Mouse (Mus musculus) hindbrain, embryonic 14.5 days (tissue): ENCODE results near the gene Ceacam20. TPM values are rescaled to one million over a fixed set of nuclear protein-coding genes. Genes with fewer than 3 reads are reported as not detected.

Source experiments
- ATAC-seq: fragments of 200-750 bp; cut with Nextera tagmentation; 2 replicates; pipeline ENCODE4 v1.8.0; 2017; ENCODE audit warnings: moderate number of reproducible peaks, mild to moderate bottlenecking, moderate TSS enrichment, moderate library complexity; ENCODE audit not compliant: low FRiP score
- DNase-seq: peaks from one replicate; pipeline ENCODE4 v3.0.0-alpha.2; 2015; ENCODE audit warnings: low spot score
- H3K27ac ChIP-seq: fragments of 300-500 bp; sonication (generic); 2 replicates; pipeline ENCODE4 v1.5.1; 2014; ENCODE audit warnings: mild to moderate bottlenecking, moderate library complexity
- H3K27me3 ChIP-seq: fragments of 300-500 bp; sonication (generic); 2 replicates; pipeline ENCODE4 v1.6.1; 2014; ENCODE audit warnings: mild to moderate bottlenecking, low read length, mixed read lengths; ENCODE audit not compliant: control insufficient read depth, insufficient read depth
- H3K36me3 ChIP-seq: fragments of 300-500 bp; sonication (generic); replicated peaks from 2 replicates; pipeline ENCODE4 v1.6.1; 2014; ENCODE audit not compliant: control insufficient read depth, insufficient read depth
- H3K4me1 ChIP-seq: fragments of 300-500 bp; sonication (generic); replicated peaks from 2 replicates; pipeline ENCODE4 v1.6.1; 2014; ENCODE audit warnings: antibody characterized with exemption, low read length, mixed read lengths; ENCODE audit not compliant: control insufficient read depth, insufficient read depth
- H3K4me2 ChIP-seq: fragments of 300-500 bp; sonication (generic); replicated peaks from 2 replicates; pipeline ENCODE4 v1.6.1; 2014; ENCODE audit warnings: mild to moderate bottlenecking, moderate library complexity
- H3K4me3 ChIP-seq: fragments of 300-500 bp; sonication (generic); replicated peaks from 2 replicates; pipeline ENCODE4 v1.5.1; 2014; ENCODE audit warnings: mild to moderate bottlenecking, low read length
- H3K9ac ChIP-seq: fragments of 300-500 bp; sonication (generic); 2 replicates; pipeline ENCODE4 v1.6.1; 2014
- H3K9me3 ChIP-seq: fragments of 300-500 bp; sonication (generic); 2 replicates; pipeline ENCODE4 v1.6.1; 2016; ENCODE audit warnings: low read length; ENCODE audit not compliant: control insufficient read depth
- WGBS: fragments of 180-500 bp; shearing (Covaris S2); extraction: QIAGEN DNeasy Blood & Tissue Kit; methylation state at CpG from one replicate; pipeline ENCODE4 v1.1.7; 2014; 5-methylcytosine and 5-hydroxymethylcytosine counted together
- polyA plus RNA-seq: library from polyadenylated mRNA; unstranded; fragments of >200 nt; fragmentation: Nextera tagmentation; extraction: Ambion mirVana; gene quantifications from 2 replicates; pipeline ENCODE4 v1.2.1, GENCODE M21; 2014

Gene Ceacam20
- polyA plus RNA-seq, 1 experiment from 2014 or later = not detected

- Histone ChIP-seq H3K27ac (no peak overlapping the region), H3K36me3 (no peaks in the 10 kb centered on the region), H3K4me1 (no peaks in the 10 kb centered on the region), H3K9ac (no peak overlapping the region), H3K27me3 (no peaks in the 10 kb centered on the region), H3K4me2 (peak overlapping the region; percentile 49; the same call in 1 of the 2 replicates), H3K9me3 (no peaks in the 10 kb centered on the region), H3K4me3 (no peak overlapping the region)
- ATAC-seq = peak; percentile 36; the same call in 1 of the 2 replicates
- WGBS = 31% methylated on average over 13 of the region's 13 CpGs
- DNase-seq = no peak
Observed at GRCm38 (mm10) chr7:19932133-19932876, 32.9 kb upstream of the Ceacam20 start.

- Histone ChIP-seq H3K4me1 (no peaks in the 10 kb centered on the region), H3K9ac (peak overlapping the region; percentile 11; the same call in 1 of the 2 replicates), H3K4me3 (peak overlapping the region; percentile 17), H3K27ac (peak overlapping the region; percentile 26; the same call in 1 of the 2 replicates), H3K4me2 (peak overlapping the region; percentile 49), H3K9me3 (no peaks in the 10 kb centered on the region), H3K36me3 (no peaks in the 10 kb centered on the region), H3K27me3 (no peaks in the 10 kb centered on the region)
- peak; percentile 60 for DNase-seq
- 29% methylated on average over 21 of the region's 21 CpGs for WGBS
- ATAC-seq = peak; percentile 69
Observed at GRCm38 (mm10) chr7:19932877-19933809, 32.1 kb upstream of the Ceacam20 start.

- Histone ChIP-seq H3K4me1 (no peaks in the 10 kb centered on the region), H3K27me3 (no peaks in the 10 kb centered on the region), H3K36me3 (no peaks in the 10 kb centered on the region), H3K27ac (no peak overlapping the region), H3K4me2 (no peak overlapping the region), H3K9ac (no peak overlapping the region), H3K9me3 (no peaks in the 10 kb centered on the region), H3K4me3 (no peak overlapping the region)
- no peak for ATAC-seq
- no peak for DNase-seq
- 82% methylated on average over 20 of the region's 20 CpGs for WGBS
Observed at GRCm38 (mm10) chr7:19935171-19935751, 30.0 kb upstream of the Ceacam20 start.

DNA sequence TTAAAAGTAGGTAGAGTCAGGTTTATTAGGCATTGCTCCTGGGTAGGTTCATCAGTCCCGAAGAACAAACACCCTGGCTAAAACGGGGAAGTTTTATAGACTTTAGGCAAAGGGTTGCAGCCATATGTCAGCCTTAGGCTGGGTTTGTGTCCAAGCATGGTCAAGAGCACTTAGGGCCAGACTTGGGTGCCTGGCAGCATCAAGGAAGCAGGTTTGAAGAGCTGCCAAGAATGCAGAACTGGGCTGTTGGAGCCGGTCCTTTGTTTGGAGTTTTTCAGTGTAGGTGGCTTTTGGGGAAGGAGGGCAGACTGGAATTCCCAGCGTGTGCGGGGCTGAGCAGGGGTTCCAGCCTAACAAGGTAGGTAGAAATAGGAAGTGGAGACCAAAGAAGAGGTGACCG, 29.3 kb upstream of the Ceacam20 start:
- Histone ChIP-seq H3K27ac (no peak overlapping the region), H3K27me3 (no peaks in the 10 kb centered on the region), H3K4me2 (no peak overlapping the region), H3K9me3 (no peaks in the 10 kb centered on the region), H3K9ac (no peak overlapping the region), H3K4me1 (no peaks in the 10 kb centered on the region), H3K36me3 (no peaks in the 10 kb centered on the region), H3K4me3 (no peak overlapping the region)
- DNase-seq = no peak
- 81% methylated on average over 6 of the region's 6 CpGs for WGBS
- ATAC-seq = no peak

- ATAC-seq (no peak), DNase-seq (no peak)
- Histone ChIP-seq H3K9ac (no peak overlapping the region), H3K4me2 (no peak overlapping the region), H3K4me3 (no peak overlapping the region), H3K4me1 (no peaks in the 10 kb centered on the region), H3K27me3 (no peaks in the 10 kb centered on the region), H3K9me3 (no peaks in the 10 kb centered on the region), H3K36me3 (no peaks in the 10 kb centered on the region), H3K27ac (no peak overlapping the region)
- 81% methylated on average over 11 of the region's 11 CpGs for WGBS
Observed at GRCm38 (mm10) chr7:19937229-19937821, 27.9 kb upstream of the Ceacam20 start.

- DNase-seq (peak; percentile 41), ATAC-seq (no peak; the same call in 1 of the 2 replicates)
- Histone ChIP-seq H3K27ac (no peak overlapping the region), H3K4me1 (no peaks in the 10 kb centered on the region), H3K9ac (no peak overlapping the region), H3K9me3 (no peaks in the 10 kb centered on the region), H3K4me3 (no peak overlapping the region), H3K36me3 (no peaks in the 10 kb centered on the region), H3K4me2 (no peak overlapping the region), H3K27me3 (no peaks in the 10 kb centered on the region)
- WGBS = 67% methylated on average over 10 of the region's 12 CpGs
Observed at GRCm38 (mm10) chr7:19939555-19940235, 25.5 kb upstream of the Ceacam20 start.

DNA sequence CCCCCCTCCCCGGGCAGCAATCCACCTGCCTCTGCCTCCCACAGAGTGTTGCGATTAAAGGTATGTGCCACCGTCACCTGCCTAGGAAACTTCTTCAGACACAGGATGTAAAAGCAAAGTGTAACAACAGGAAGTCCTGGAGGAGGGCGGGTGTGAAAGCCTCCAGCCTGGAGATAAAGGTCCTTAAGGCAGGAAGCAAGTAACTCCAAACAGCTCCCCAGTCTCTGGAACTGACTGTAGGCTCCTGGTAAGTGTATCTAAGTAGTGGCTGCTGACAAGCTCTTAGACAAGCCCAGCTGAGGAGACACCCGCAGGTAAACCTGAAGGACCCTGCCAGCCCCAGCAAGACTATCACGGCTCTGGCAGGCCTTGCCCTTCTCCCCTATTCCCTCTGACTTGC, 25.0 kb upstream of the Ceacam20 start:
- 56% methylated on average over 3 of the region's 6 CpGs for WGBS
- Histone ChIP-seq H3K9me3 (no peaks in the 10 kb centered on the region), H3K4me3 (no peak overlapping the region), H3K27me3 (no peaks in the 10 kb centered on the region), H3K27ac (no peak overlapping the region), H3K4me1 (no peaks in the 10 kb centered on the region), H3K9ac (no peak overlapping the region), H3K36me3 (no peaks in the 10 kb centered on the region), H3K4me2 (no peak overlapping the region)
- no peak for ATAC-seq
- no peak for DNase-seq

DNA sequence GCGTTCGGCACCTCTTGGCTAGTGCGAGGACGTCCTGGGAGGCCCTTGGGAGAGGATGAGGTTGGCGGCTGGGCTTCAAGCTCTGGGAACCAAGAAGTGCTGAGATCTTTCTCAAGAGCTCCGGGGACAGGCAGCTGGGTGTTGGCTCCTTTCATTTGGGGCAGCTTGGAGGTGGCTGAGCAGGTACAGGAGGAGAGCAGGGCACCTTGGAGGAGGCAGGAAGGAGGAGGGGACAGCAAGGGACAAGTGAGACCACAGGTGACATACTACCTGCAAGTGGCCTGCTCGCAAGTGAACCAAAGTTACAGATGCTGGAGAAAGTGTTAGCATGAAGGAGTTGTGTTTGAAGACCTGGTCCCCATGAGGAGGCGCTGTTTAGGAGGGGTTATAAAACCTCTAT, 20.5 kb upstream of the Ceacam20 start:
- WGBS = 92% methylated on average over 8 of the region's 8 CpGs
- H3K4me3 ChIP-seq = no peak overlapping the region
- H3K4me1 ChIP-seq = no peaks in the 10 kb centered on the region
- no peak for DNase-seq
- H3K4me2 ChIP-seq = no peak overlapping the region
- H3K9me3 ChIP-seq = no peaks in the 10 kb centered on the region
- no peak for ATAC-seq
- no peak overlapping the region for H3K27ac ChIP-seq
- H3K9ac ChIP-seq = no peak overlapping the region
- no peaks in the 10 kb centered on the region for H3K36me3 ChIP-seq
- H3K27me3 ChIP-seq = no peaks in the 10 kb centered on the region
